Mouse (Mus musculus) E14TG2a.4 (cell line): Measurements from ENCODE around the gene Car15.

Source experiments
- CTCF ChIP-seq: conservative IDR thresholded peaks from 2 replicates; pipeline ENCODE4 v1.5.1; 2014; ENCODE audit warnings: low read length
- NANOG ChIP-seq: IDR thresholded peaks from 2 replicates; pipeline ENCODE4 v1.6.1; 2014; ENCODE audit warnings: borderline replicate concordance, low read length, mixed read lengths

DNA sequence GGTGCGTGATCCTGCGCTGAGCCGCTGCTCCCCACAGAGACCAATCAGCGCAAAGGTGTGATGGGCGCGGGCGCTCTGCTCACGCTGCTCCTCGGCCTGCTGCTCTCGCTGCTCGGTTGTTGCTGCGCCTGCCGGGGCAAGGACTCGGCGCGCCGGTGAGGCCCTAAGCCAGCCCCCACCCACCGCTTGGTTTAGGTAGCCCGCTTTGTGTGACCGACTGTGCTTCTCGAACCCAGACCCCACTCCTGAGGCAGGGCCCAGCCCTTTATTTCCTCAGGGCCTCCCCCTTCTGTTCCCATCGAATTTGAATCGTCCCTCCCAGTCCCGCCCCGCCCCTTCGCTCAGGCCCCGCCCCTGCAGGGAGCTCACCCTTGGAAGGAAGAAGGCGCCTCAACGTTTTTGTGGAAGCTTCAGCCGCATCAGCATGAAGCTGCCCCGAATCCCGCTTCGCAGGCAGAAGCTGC is 33.7 kb downstream of the Car15 start:
- no peak for TF ChIP-seq CTCF
- TF ChIP-seq NANOG, result no peak
